Mouse (Mus musculus): ENCODE measurements around the gene Rfx4. TPM values are rescaled to one million over a fixed set of nuclear protein-coding genes. Genes with fewer than 3 reads are reported as not detected.

The Rfx4 gene
- total RNA-seq, 2 experiments from 2014 or later = 0.06 TPM; not detected in 1

GRCm38 (mm10) chr10:84807206-84807605 is 51.3 kb downstream of the Rfx4 start:
- DNase-seq = no peak
- intact Hi-C loops (cut with DNase I; ENCODE audit: low total_unique reads) = no loop called here

GRCm38 (mm10) chr10:84810030-84810849 is 54.4 kb downstream of the Rfx4 start:
- DNase-seq = peak; percentile 40
- intact Hi-C loops (cut with DNase I; ENCODE audit: low total_unique reads) = no loop called here

GRCm38 (mm10) chr10:84811171-84811912 is 55.5 kb downstream of the Rfx4 start:
- peak; percentile 18 for DNase-seq
- intact Hi-C loops (cut with DNase I; ENCODE audit: low total_unique reads) = no loop called here

- DNase-seq = no peak
- intact Hi-C loops (cut with DNase I; ENCODE audit: low total_unique reads) = no loop called here
These were observed 56.0 kb downstream of the Rfx4 start for GRCm38 (mm10) chr10:84811913-84812295.

- DNase-seq = no peak
- intact Hi-C loops (cut with DNase I; ENCODE audit: low total_unique reads) = no loop called here
These were observed 60.0 kb downstream of the Rfx4 start for GRCm38 (mm10) chr10:84815676-84816436.

- no peak for DNase-seq
- intact Hi-C loops (cut with DNase I; ENCODE audit: low total_unique reads) = no loop called here
These were observed 61.4 kb downstream of the Rfx4 start for GRCm38 (mm10) chr10:84817086-84817869.

- DNase-seq = no peak
These were observed 63.8 kb downstream of the Rfx4 start for GRCm38 (mm10) chr10:84819669-84820068.

GRCm38 (mm10) chr10:84820230-84820629 is 64.4 kb downstream of the Rfx4 start:
- DNase-seq = no peak
- intact Hi-C loops (cut with DNase I; ENCODE audit: low total_unique reads) = no loop called here

More at GRCm38 (mm10) chr10:84819669-84820068, 63.8 kb downstream of the Rfx4 start:
- intact Hi-C loops (cut with DNase I; ENCODE audit: low total_unique reads) = no loop called here

- DNase-seq = no peak
- intact Hi-C loops (cut with DNase I; ENCODE audit: low total_unique reads) = no loop called here
These were observed 66.9 kb downstream of the Rfx4 start for GRCm38 (mm10) chr10:84822741-84823151.

GRCm38 (mm10) chr10:84823621-84824020 is 67.8 kb downstream of the Rfx4 start:
- peak; percentile 26 for DNase-seq
- intact Hi-C loops (cut with DNase I; ENCODE audit: low total_unique reads) = no loop called here

- intact Hi-C loops (cut with DNase I; ENCODE audit: low total_unique reads) = no loop called here
- DNase-seq = no peak
These were observed 73.1 kb downstream of the Rfx4 start for GRCm38 (mm10) chr10:84829009-84829408.

GRCm38 (mm10) chr10:84835596-84835995 is 79.7 kb downstream of the Rfx4 start:
- intact Hi-C loops (cut with DNase I; ENCODE audit: low total_unique reads) = loop anchor here (5.0 kb wide), 1 partner anchor 152 kb away; no protein-coding TSS in a partner anchor
- DNase-seq = peak; percentile 17

- DNase-seq = no peak
- intact Hi-C loops (cut with DNase I; ENCODE audit: low total_unique reads) = loop anchor here (5.0 kb wide), 1 partner anchor 151 kb away; no protein-coding TSS in a partner anchor
These were observed 80.2 kb downstream of the Rfx4 start for GRCm38 (mm10) chr10:84836104-84836503.

GRCm38 (mm10) chr10:84837355-84837754 is 81.5 kb downstream of the Rfx4 start:
- intact Hi-C loops (cut with DNase I; ENCODE audit: low total_unique reads) = loop anchor here (5.0 kb wide), 1 partner anchor 150 kb away; no protein-coding TSS in a partner anchor
- DNase-seq = no peak

GRCm38 (mm10) chr10:84838850-84839473 is 83.1 kb downstream of the Rfx4 start:
- intact Hi-C loops (cut with DNase I; ENCODE audit: low total_unique reads) = loop anchor here (5.0 kb wide), 1 partner anchor 148 kb away; no protein-coding TSS in a partner anchor
- DNase-seq = no peak

- DNase-seq = no peak
- intact Hi-C loops (cut with DNase I; ENCODE audit: low total_unique reads) = loop anchor here (10.0 kb wide), 1 partner anchor 198 kb away; no protein-coding TSS in a partner anchor
These were observed 90.8 kb downstream of the Rfx4 start for GRCm38 (mm10) chr10:84846638-84847037.

GRCm38 (mm10) chr10:84851981-84852979 is 96.4 kb downstream of the Rfx4 start:
- DNase-seq = peak; percentile 82
- intact Hi-C loops (cut with DNase I; ENCODE audit: low total_unique reads) = no loop called here
